Mouse (Mus musculus) heart, postnatal 10 days (tissue): ENCODE measurements at regions not wholly inside any gene's neighbourhood (a gene's known extent, or its start where the extent isn't known, plus 50 kb on each side); places are given as distances from the start of the nearest gene placed in this dataset.

Experiments used
- DNase-seq, 2 experiments: peaks; one replicate each; pipeline ENCODE4 v3.0.0; 2021
- intact Hi-C: fragments of 180-260 bp; cut with DNase I; formaldehyde crosslinking; loops from one replicate; pipeline ENCODE4 v1.15.1; 2025

GRCm38 (mm10) chr12:14415543-14416181, 263.8 kb upstream of the Fam84a start:
- no peak for DNase-seq
- intact Hi-C loops: no loop called here

DNA sequence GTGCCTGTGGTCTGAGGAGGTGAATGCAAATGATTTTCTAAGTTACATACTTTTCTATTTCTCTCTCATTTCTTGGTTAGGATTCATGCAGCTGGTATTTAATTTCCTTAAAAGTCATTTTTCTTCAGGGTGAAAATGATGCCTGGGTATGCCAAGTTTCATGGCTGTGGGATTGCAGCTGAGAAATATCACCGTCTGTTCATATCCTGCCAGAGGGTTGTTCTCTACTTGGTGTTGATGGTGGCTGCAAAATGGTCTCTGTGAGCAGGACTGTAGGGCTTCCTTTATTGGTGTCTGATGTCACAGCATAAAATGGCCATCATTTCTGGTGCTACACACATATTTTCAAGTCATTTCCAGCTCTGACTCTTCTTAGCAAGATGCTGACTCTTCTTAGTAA, 259.2 kb upstream of the Fam84a start:
- intact Hi-C loops: no loop called here

DNA sequence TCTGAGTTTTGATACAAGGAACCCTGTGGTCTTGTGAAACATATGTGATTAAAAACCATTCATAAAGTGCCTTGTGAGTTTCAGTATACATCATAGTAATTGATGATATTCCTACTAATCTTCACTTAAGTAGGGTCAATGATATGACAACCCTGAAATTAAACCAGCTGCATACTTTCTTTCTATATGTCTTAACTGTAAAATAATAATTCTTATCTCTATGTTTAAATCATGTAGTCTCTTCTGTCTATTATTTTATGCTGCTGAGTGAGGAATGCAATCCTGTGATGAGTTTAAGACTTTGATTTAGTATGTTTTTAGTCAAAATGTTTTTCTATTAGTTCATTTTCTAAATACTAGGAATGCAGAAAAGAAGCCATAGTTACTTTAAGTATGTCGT, 253.9 kb upstream of the Fam84a start:
- DNase-seq: no peak
- intact Hi-C loops: no loop called here

More for the DNA sequence above, 259.2 kb upstream of the Fam84a start:
- DNase-seq: no peak

GRCm38 (mm10) chr12:14376211-14376610, 224.4 kb upstream of the Fam84a start:
- DNase-seq: no peak
- intact Hi-C loops: no loop called here

DNA sequence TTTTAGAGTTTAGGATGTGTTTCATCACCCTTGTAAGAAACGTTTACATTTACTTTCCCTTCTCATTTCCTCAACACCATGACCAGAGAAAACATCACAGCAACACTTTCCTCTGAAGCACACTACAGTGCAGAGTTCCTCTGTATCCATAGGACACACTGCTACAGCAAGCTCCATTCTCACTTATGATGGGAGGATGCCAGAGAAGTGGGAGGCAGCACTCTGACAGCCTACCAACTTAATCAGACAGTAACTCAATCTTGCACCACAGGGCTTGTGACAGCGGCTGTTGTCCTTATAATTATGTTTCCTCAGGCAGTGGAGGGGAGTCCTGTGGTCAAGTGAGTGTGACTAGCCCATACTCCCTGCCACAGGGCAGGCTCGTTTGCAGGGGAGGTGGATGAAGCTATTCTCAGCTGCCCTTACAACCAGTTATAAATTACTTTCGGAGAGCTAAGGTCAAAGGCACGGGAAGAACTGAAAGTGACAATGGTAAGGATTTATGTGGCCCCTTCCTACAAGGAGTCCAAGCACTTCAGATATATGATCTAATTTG, 186.5 kb upstream of the Fam84a start:
- intact Hi-C loops: no loop called here
- no peak for DNase-seq

- intact Hi-C loops: no loop called here
- no peak for DNase-seq
Observed at GRCm38 (mm10) chr12:14337813-14338212, 186.0 kb upstream of the Fam84a start.

DNA sequence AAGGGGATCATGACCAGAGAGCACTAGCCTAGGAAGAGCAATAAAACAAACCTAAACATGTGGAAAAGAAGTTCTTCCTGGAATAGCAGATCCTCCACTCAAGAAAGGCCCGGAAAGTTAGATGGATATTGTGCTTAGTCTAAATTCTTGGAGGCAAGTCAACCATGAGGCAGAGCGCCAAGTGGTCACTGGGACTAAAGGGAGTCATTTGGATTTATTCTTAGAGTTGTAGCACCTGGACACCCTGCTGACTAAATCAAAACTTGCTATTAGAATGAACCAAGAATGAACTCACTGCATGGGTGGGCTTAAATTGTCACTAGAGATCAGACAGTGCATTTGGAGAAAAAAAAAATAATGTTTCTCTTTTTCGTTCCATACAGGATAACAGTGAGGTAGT, 166.8 kb upstream of the Fam84a start:
- intact Hi-C loops: loop anchor here (5.0 to 10.0 kb wide), 2 partner anchors 166 to 714 kb away; partner anchors contain the start of gene Fam84a
- DNase-seq: peak in 1 of 2 experiments; percentile 14

- intact Hi-C loops: loop anchor here (2.0 to 10.0 kb wide), 3 partner anchors 164 to 712 kb away; partner anchors contain the start of gene Fam84a
Observed at GRCm38 (mm10) chr12:14316392-14316791, 164.5 kb upstream of the Fam84a start.

GRCm38 (mm10) chr12:14315780-14316179, 163.9 kb upstream of the Fam84a start:
- intact Hi-C loops: loop anchor here (2.0 to 10.0 kb wide), 3 partner anchors 163 to 711 kb away; partner anchors contain the start of gene Fam84a
- DNase-seq: peak; percentile 52

More at GRCm38 (mm10) chr12:14316392-14316791, 164.5 kb upstream of the Fam84a start:
- no peak for DNase-seq

DNA sequence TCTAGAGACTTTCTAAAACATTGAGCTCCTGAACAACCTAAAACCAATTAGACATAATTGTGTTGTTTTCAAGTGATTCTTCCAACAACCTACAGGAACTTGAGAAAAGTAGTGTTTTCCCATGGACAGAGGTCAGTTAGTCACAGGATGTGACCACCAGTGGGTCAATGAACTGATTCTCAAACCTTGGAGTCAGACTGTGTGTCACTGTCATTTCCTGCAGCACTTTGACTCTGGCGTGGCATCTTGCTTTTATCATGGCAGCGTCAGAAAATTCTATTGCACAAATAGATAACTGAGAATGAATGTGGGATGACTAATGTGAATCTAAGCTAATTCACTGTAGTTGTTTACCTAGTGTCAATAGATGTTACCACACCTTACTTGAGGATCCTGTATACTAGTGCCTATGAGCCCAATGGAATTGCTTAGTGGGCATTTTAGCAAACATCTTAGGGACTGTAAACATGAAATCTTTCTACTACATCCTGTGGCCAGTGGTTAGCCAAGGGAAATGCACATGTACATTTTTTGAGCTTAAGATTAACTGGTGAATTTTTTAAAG, 150.6 kb upstream of the Fam84a start:
- intact Hi-C loops: no loop called here
- DNase-seq: no peak

DNA sequence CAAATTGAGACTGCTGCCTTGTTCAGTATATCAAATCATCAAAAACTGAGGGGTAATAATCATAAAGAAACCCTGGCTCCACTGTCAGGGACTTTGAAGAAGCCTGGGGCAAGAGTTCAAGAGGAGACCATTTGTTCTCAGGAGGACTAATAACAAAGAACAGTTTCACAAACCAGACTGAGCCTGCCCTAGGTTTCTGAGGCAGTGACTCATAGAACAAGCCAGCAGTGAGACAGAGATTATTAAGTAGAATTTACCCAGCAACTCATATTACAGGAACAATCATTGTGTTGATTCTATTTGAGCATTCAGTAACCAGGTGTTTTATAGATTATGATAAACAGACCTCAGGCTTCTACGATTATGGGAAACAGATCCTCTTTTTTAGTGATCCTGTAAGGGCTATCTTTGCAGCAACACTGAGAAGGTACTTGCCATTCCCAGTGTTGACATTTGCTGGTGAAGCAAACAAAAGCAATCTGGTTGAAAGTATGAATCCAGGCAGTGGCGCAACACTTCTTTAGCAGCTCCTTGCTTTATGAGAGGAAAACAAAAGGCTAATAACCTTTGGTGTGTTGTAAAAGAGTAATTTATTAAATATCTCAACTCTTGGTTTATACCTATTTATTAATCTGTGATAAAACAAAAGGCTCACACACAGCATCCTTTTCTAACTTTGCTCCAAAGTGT, 150.0 kb upstream of the Fam84a start:
- no peak for DNase-seq
- intact Hi-C loops: no loop called here

GRCm38 (mm10) chr12:14292083-14292482, 140.2 kb upstream of the Fam84a start:
- DNase-seq: no peak
- intact Hi-C loops: no loop called here

DNA sequence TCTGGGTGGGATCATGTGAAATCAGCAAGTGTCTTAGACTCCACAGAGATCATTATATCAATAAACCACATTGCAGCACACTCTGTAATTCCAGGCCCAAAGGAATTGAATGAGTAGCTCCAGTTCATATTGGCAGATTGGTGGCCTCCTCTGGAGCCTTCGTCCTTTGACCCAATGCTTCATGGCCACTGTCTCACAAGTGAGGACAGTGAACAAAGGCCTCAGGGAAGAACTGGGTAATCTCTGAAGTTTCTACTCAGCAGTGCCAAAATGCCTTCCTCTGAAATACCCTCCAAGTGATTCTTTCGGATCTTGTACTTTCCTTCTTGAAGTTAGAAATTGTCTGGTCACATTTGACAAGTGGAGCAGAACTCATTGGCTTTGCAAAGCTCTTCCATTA, 135.8 kb upstream of the Fam84a start:
- intact Hi-C loops: no loop called here
- no peak for DNase-seq

DNA sequence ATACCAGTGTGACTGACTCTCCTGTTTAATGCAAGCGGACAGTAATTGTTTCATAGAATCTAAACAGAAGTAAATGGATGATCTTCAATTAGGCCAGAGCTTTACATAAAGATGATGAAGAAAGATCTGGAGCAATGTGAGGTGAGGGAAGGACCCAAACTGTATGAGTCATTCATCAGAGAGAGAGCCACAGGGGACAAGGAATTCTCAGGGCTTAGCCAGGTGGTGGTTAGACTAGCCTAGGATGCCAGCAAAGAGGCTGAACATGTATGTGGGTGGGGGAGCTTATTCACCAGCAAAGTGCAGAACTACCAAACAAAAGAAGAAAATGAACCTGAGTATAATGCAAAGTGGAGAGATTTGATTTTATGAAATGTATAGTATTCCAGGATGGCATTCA, 134.8 kb upstream of the Fam84a start:
- DNase-seq: no peak
- intact Hi-C loops: no loop called here

- no peak for DNase-seq
- intact Hi-C loops: no loop called here
Observed at GRCm38 (mm10) chr12:14285870-14286535, 134.1 kb upstream of the Fam84a start.

DNA sequence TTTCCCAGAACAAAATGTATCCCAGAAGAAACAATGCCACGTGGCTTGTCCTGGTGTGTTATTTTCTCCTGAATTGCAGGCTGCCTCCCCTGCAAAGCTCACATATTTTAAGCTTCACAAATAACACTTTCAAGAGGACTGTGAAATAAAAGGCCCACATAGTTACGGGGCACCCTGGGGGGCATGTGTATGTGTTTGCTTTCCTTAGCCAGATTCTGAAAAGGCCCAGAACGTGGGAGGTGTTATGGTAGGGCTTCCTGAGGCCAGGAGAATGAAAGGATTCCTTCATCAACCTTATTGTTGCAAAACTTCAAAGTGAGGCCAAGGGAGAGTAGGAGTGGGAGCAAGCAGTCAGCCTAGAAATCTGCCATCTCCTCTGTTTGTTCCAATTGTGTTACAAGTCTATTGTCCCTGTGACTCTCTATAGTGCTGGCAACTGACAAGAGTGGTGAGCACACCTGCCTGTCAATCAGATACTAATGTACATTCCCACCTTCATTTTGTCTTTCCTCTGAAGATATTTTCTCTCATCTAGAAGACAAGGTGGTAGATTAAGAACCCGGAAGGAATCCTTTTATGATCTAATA, 131.3 kb upstream of the Fam84a start:
- intact Hi-C loops: no loop called here
- no peak for DNase-seq

DNA sequence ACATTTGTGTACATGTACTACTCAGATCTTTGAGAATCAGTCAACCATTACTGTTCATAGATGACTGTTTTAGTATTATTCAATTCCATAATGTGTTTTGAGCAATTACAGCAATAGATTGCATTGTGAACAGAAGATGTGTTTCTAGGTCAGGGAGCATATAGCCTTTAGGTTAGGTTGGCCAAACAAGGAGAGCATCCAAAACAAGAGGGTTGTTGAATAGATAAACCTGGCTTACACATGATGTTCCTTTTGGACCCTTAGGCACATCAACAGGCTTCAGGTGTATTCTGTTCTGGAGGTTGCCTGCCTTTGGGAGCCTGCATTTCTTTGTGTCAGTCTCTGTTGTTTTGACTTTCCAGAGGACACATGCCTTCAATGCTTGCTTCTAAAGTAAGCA, 123.4 kb upstream of the Fam84a start:
- intact Hi-C loops: no loop called here

GRCm38 (mm10) chr12:14274796-14275195, 122.9 kb upstream of the Fam84a start:
- no peak for DNase-seq
- intact Hi-C loops: no loop called here

More for the DNA sequence above, 123.4 kb upstream of the Fam84a start:
- no peak for DNase-seq

GRCm38 (mm10) chr12:14271216-14271615, 119.4 kb upstream of the Fam84a start:
- intact Hi-C loops: no loop called here

GRCm38 (mm10) chr12:14261102-14261501, 109.2 kb upstream of the Fam84a start:
- intact Hi-C loops: no loop called here
- DNase-seq: no peak

More at GRCm38 (mm10) chr12:14271216-14271615, 119.4 kb upstream of the Fam84a start:
- DNase-seq: no peak

- intact Hi-C loops: no loop called here
Observed at GRCm38 (mm10) chr12:14260288-14260687, 108.4 kb upstream of the Fam84a start.

More at GRCm38 (mm10) chr12:14260288-14260687, 108.4 kb upstream of the Fam84a start:
- DNase-seq: no peak
